Mouse (Mus musculus) limb, embryonic 14.5 days (tissue): Measurements from ENCODE around the gene Zfp612. TPM values are rescaled to one million over a fixed set of nuclear protein-coding genes. Genes with fewer than 3 reads are reported as not detected.

Experiments used
- ATAC-seq: fragments of 200-750 bp; cut with Nextera tagmentation; 2 replicates; pipeline ENCODE4 v1.8.0; 2017; ENCODE audit warnings: low read depth, moderate number of reproducible peaks, moderate TSS enrichment; ENCODE audit not compliant: low FRiP score
- DNase-seq: peaks from one replicate; pipeline ENCODE4 v3.0.0-alpha.2; 2015; ENCODE audit warnings: low spot score
- H3K27ac ChIP-seq: fragments of 300-500 bp; sonication (generic); replicated peaks from 2 replicates; pipeline ENCODE4 v1.5.1; 2014; ENCODE audit warnings: low read depth, mild to moderate bottlenecking, low read length, moderate library complexity, mixed read lengths
- H3K27me3 ChIP-seq: fragments of 300-500 bp; sonication (generic); 2 replicates; pipeline ENCODE4 v1.6.1; 2014; ENCODE audit warnings: low read length, mixed read lengths; ENCODE audit not compliant: control insufficient read depth, insufficient read depth
- H3K36me3 ChIP-seq: fragments of 300-500 bp; sonication (generic); 2 replicates; pipeline ENCODE4 v1.6.1; 2014; ENCODE audit warnings: mild to moderate bottlenecking, low read length, moderate library complexity, mixed read lengths; ENCODE audit not compliant: control insufficient read depth, insufficient read depth
- H3K4me1 ChIP-seq: fragments of 300-500 bp; sonication (generic); 2 replicates; pipeline ENCODE4 v1.6.1; 2014; ENCODE audit warnings: antibody characterized with exemption, low read length, mixed read lengths; ENCODE audit not compliant: control insufficient read depth, insufficient read depth
- H3K4me2 ChIP-seq: fragments of 300-500 bp; sonication (generic); replicated peaks from 2 replicates; pipeline ENCODE4 v1.6.1; 2014; ENCODE audit warnings: low read depth, mild to moderate bottlenecking, low read length, moderate library complexity; ENCODE audit not compliant: severe bottlenecking
- H3K4me3 ChIP-seq: fragments of 300-500 bp; sonication (generic); replicated peaks from 2 replicates; pipeline ENCODE4 v1.5.1; 2014; ENCODE audit warnings: low read length
- H3K9ac ChIP-seq: fragments of 300-500 bp; sonication (generic); 2 replicates; pipeline ENCODE4 v1.6.1; 2014; ENCODE audit warnings: mild to moderate bottlenecking, low read depth, low read length, moderate library complexity; ENCODE audit not compliant: severe bottlenecking
- H3K9me3 ChIP-seq: fragments of 300-500 bp; sonication (generic); 2 replicates; pipeline ENCODE4 v1.6.1; 2016; ENCODE audit warnings: low read length; ENCODE audit not compliant: control insufficient read depth
- POLR2A ChIP-seq: fragments of 200-500 bp; IDR thresholded peaks from 2 replicates; pipeline ENCODE4 v1.8.0; 2012; ENCODE audit warnings: inconsistent platforms, mild to moderate bottlenecking, moderate library complexity, borderline replicate concordance; ENCODE audit not compliant: insufficient read depth, insufficient read length; ENCODE audit errors: extremely low read depth
- WGBS: fragments of 180-500 bp; shearing (Covaris S2); extraction: QIAGEN DNeasy Blood & Tissue Kit; methylation state at CpG from one replicate; pipeline ENCODE4 v1.1.7; 2014; 5-methylcytosine and 5-hydroxymethylcytosine counted together
- polyA plus RNA-seq, 2 experiments: library from polyadenylated mRNA; depleted of rRNA in 1 of 2; stranded (reverse) in 1 of 2; unstranded in 1 of 2; fragments of >200 nt; fragmentation: Nextera tagmentation in 1 of 2; extraction: Ambion mirVana in 1 of 2; gene quantifications; 2 replicates each; pipeline versions ENCODE4 v1.2.1 to v1.2.3; 2012 to 2014

The Zfp612 gene
- polyA plus RNA-seq, 2 experiments, result 7.8 to 8.8 TPM

DNA sequence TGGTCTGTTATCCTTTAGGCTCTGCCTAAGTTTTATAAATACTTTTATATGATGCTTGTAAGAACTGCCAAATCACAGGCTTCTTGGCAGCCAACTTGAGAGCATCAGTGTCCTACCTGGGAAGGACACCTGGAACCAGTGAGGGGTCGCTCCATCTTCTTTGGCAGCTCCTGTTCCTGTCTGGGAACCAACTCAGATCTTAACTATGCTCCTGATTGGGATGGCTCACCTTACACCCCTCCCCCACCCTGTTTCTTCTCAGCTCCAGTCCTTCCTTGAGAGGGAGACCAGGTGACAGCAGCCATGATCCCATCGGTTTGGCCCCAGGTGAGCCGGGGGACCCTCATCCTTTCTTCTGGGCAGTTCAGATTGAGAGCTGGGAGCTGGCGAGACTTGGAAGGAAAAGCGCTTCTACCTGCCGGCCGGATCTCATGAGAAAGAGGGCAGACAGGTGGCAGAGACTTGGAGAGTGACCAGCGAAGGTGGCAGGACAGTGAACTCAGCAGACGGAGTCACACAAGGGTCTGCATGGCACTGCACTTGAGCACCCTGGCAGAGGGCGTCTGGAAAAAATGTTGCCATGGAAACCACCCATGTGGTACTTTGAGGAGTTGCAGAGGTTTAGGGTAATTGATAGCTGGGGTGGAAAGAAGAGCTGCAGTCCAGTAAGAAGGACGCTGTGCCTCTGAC lies 3.0 kb downstream of the Zfp612 start:
- 72% methylated on average over 11 of the region's 11 CpGs for WGBS
- Histone ChIP-seq H3K9me3 (no peaks in the 10 kb centered on the region), H3K4me2 (no peak overlapping the region), H3K27ac (no peak overlapping the region), H3K4me3 (no peak overlapping the region), H3K9ac (no peak overlapping the region), H3K27me3 (no peaks in the 10 kb centered on the region), H3K36me3 (peaks cover 44% of the 10 kb centered on the region), H3K4me1 (no peaks in the 10 kb centered on the region; the same call in 1 of the 2 replicates)
- ATAC-seq (no peak), DNase-seq (no peak)
- no peak for TF ChIP-seq POLR2A

DNA sequence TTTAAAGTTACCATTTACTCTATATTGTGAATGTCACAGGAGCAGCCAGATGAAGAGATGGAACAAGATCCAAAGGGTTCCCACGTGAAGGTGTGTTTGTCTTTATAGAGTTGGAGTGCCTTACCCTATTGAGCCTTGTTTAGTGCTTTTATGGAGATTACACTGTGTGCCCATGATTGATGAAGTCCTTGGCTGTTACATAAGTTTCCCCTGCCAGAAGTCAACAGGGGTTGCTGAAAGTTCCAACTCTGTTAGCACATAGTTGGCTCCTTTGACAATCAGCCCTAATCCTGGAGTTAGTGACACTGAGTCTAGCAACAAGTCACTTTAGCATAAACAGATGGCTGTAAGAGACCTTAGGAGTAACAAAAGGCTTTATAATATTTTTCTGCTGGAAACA lies 12.3 kb downstream of the Zfp612 start:
- H3K36me3 ChIP-seq, result peaks cover 28% of the 10 kb centered on the region
- no peaks in the 10 kb centered on the region for H3K4me1 ChIP-seq
- 38% methylated on average over 1 of the region's 1 CpGs for WGBS
- peaks cover 12% of the 10 kb centered on the region for H3K9me3 ChIP-seq
- H3K4me3 ChIP-seq, result no peak overlapping the region
- H3K27me3 ChIP-seq, result no peaks in the 10 kb centered on the region
- H3K9ac ChIP-seq, result no peak overlapping the region
- no peak overlapping the region for H3K27ac ChIP-seq
- DNase-seq, result no peak
- H3K4me2 ChIP-seq, result no peak overlapping the region
- TF ChIP-seq POLR2A, result no peak
- ATAC-seq, result no peak

DNA sequence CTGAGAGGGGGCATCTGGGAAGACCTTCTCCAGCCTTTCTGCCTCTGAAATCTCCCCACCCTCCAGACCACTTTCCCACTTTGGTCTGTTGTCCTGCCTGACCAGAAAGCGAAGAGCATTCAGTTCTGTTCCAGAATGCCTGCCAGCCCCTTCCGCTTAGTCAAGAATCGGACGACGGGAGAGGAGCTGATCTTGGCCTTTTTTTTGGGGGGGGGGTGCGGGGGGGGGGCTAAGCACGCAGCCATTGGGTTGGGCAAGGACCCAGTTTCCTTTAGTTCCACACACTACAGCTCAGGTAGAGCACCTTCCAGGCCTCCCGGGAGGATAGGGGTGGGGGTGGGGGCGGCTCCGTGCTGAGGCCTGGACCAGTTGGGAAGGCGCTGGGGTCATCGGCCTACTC lies 21.4 kb downstream of the Zfp612 start, which contains the start of gene Gm21964:
TSS of gene Gm21964 (plus strand) at position 301 of the 400 bp plus-strand sequence.
- no peak within 1 kb of the TSS for H3K4me3 ChIP-seq
- H3K4me2 ChIP-seq, result no peak within 1 kb of the TSS
- 90% methylated on average over 12 of the region's 12 CpGs for WGBS
- no peak within 1 kb of the TSS for H3K27ac ChIP-seq
- no peaks in the 10 kb centered on the region for H3K9me3 ChIP-seq
- no peak for TF ChIP-seq POLR2A
- H3K4me1 ChIP-seq, result no peaks in the 10 kb centered on the region
- H3K9ac ChIP-seq, result no peak within 1 kb of the TSS
- ATAC-seq, result no peak
- no peak for DNase-seq
- no peaks in the 10 kb centered on the region for H3K27me3 ChIP-seq
- H3K36me3 ChIP-seq, result no peaks in the 10 kb centered on the region

DNA sequence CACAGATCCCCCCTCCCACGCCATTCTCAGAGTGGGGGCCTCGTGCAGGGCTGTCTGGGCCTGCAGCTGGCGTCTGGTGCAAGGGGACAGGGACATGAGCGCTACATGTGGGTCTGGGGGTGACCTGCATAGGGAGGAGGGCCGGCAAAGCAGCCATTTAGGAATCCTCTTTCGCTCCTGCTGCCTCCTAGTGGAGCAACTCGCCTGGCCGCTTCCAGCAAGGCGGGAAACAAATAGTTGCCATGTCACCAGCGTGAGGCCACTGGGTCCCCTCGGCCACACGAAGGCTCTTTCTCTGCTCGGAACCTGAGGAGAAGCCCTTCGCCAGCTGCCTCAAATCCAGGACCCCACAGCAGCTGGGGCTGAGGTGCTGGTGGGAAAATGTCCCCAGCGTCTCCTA lies 22.1 kb downstream of the Zfp612 start:
- no peak overlapping the region for H3K4me2 ChIP-seq
- no peaks in the 10 kb centered on the region for H3K36me3 ChIP-seq
- H3K4me3 ChIP-seq, result no peak overlapping the region
- ATAC-seq (no peak), DNase-seq (no peak)
- no peaks in the 10 kb centered on the region for H3K27me3 ChIP-seq
- 87% methylated on average over 15 of the region's 15 CpGs for WGBS
- no peak for TF ChIP-seq POLR2A
- no peaks in the 10 kb centered on the region for H3K9me3 ChIP-seq
- H3K4me1 ChIP-seq, result no peaks in the 10 kb centered on the region
- H3K27ac ChIP-seq, result no peak overlapping the region
- no peak overlapping the region for H3K9ac ChIP-seq

DNA sequence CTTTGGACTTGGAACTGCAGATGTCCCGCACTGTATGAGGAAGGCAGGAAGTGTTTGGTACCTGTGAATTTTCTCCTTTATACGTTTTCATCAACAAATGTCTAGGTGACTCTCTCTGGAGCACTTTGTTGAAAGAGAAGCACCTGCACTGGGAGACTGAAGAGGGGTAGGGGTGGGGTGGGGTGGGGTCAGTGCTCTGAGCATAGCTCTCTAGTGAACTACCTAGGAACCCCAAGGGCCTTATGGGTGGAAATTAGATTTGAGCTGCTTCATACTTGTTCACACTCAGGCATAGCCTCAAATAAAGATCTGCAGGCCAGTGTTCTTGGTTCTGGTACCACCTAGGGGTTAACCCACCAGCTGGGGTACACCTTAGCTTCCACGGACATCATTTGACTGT lies 23.1 kb downstream of the Zfp612 start, which contains the start of gene Gm17720:
TSS of gene Gm17720 (minus strand) at position 101 of the 400 bp plus-strand sequence.
- no peaks in the 10 kb centered on the region for H3K4me1 ChIP-seq
- H3K9me3 ChIP-seq, result no peaks in the 10 kb centered on the region
- H3K27me3 ChIP-seq, result no peaks in the 10 kb centered on the region
- no peak within 1 kb of the TSS for H3K4me2 ChIP-seq
- H3K4me3 ChIP-seq, result no peak within 1 kb of the TSS
- no peak within 1 kb of the TSS for H3K27ac ChIP-seq
- DNase-seq (no peak), ATAC-seq (no peak)
- WGBS, result 82% methylated on average over 3 of the region's 3 CpGs
- no peaks in the 10 kb centered on the region for H3K36me3 ChIP-seq
- no peak within 1 kb of the TSS for H3K9ac ChIP-seq
- TF ChIP-seq POLR2A, result no peak
